Mouse (Mus musculus): ENCODE measurements around the gene Chn2. TPM values are rescaled to one million over a fixed set of nuclear protein-coding genes. Genes with fewer than 3 reads are reported as not detected.

The Chn2 gene
- polyA plus RNA-seq (2015; fragmentation: Nextera tagmentation; extraction: Ambion mirVana) = 5.1 and 7.7 TPM in 2 replicates

DNA sequence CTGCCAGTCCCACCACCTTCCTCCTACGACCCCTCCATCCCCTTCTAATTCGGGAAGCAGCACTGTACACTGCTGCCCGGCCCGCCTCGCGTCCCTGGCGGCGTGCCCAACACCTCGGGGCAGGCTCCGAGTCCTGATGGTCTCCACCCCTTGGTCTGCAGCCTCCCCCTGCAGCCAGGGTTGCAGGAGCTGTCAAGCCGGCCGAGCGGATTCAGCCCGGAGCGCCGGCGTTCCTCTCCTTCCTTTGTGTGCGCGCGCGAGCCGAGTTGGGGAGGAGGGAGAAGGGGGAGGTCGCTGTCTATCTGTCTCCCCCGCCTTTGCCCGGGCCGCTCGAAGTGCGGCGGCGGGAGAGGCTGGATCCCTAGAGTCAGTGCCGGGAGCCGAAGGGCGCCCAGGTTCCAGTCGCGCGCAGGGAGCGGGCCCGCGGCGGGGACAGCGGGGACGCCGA lies at the start of gene Chn2:
Gene Chn2 (plus strand): TSS at position 198 of the 448 bp plus-strand sequence.

DNA sequence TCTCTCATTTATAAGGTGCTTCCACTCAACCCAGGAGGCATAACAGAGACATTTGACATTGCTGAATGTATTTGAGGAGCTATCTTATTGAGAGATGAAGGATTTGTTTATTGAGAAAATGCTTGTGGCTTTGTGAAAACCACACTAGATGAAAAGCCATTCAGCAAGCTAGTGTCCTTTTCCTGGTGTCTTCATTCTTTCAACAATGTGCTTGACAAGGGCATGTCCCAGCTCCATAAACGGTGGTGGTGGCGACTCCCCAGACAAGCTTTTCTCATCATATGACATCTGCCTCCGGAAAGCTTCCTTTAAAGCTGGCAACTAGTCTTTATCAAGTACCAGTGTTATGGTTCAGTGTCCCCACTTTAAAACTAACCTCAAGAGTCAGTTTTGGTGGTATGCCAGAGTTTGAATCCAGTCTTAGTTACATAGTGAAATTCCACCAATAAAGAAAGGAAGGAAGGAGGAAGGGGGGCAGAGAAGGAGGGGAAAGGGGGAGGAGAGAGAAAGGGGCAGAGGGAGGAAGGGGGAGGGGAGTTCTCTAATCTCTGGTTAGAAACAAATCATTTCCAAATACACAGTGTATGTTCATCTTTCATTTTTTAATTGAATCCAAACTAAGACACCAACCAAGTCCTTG lies 286.0 kb downstream of the Chn2 start, which contains the start of gene Prr15:
Gene Prr15 (plus strand): TSS at position 590 of the 640 bp plus-strand sequence.

Other genes with a start within 250 kb of the Chn2 start
- 9.4 and 10.9 TPM in 2 replicates for gene Tril, start 218.7 kb upstream of the Chn2 start, polyA plus RNA-seq (2015; fragmentation: Nextera tagmentation; extraction: Ambion mirVana)
- gene Cpvl, start 60.9 kb upstream of the Chn2 start, polyA plus RNA-seq (2015; fragmentation: Nextera tagmentation; extraction: Ambion mirVana) = 0.18 TPM in 1 of 2 replicates, not detected in the other